Mouse (Mus musculus) bone marrow macrophage, adult 2 months (primary cell): ENCODE data around the gene Fam234b.

Source experiments
- CTCF ChIP-seq: IDR thresholded peaks from 2 replicates; pipeline ENCODE4 v1.5.1; 2012; ENCODE audit warnings: low read depth, mild to moderate bottlenecking, low read length, moderate library complexity
- POLR2A ChIP-seq: IDR thresholded peaks from 2 replicates; pipeline ENCODE4 v1.6.1; 2012; ENCODE audit warnings: mild to moderate bottlenecking, low read depth, low read length, borderline replicate concordance

GRCm38 (mm10) chr6:135182925-135183324 is 14.9 kb upstream of the Fam234b start:
- TF ChIP-seq CTCF (no peak), POLR2A (no peak)
